Mouse (Mus musculus): ENCODE results near the gene Amn.

Gene Amn

GRCm38 (mm10) chr12:111267673-111268325 lies 3.1 kb upstream of the Amn start:
- in situ Hi-C loops (cut with MboI, MseI): no loop called here

GRCm38 (mm10) chr12:111271406-111271805 lies 511 bp downstream of the Amn start:
- in situ Hi-C loops (cut with MboI, MseI): no loop called here

GRCm38 (mm10) chr12:111271966-111272365 lies 1.1 kb downstream of the Amn start:
- in situ Hi-C loops (cut with MboI, MseI): no loop called here

GRCm38 (mm10) chr12:111272420-111272819 lies 1.5 kb downstream of the Amn start:
- in situ Hi-C loops (cut with MboI, MseI): no loop called here

GRCm38 (mm10) chr12:111274006-111274405 lies 3.1 kb downstream of the Amn start:
- in situ Hi-C loops (cut with MboI, MseI): no loop called here

- in situ Hi-C loops (cut with MboI, MseI): no loop called here
Observed at GRCm38 (mm10) chr12:111274447-111275149, 3.7 kb downstream of the Amn start.

GRCm38 (mm10) chr12:111275150-111275841 lies 4.4 kb downstream of the Amn start:
- in situ Hi-C loops (cut with MboI, MseI): no loop called here

GRCm38 (mm10) chr12:111276371-111276770 lies 5.5 kb downstream of the Amn start:
- in situ Hi-C loops (cut with MboI, MseI): no loop called here

GRCm38 (mm10) chr12:111283573-111283972 lies 12.7 kb downstream of the Amn start:
- in situ Hi-C loops (cut with MboI, MseI): no loop called here

- in situ Hi-C loops (cut with MboI, MseI): no loop called here
Observed at GRCm38 (mm10) chr12:111284532-111284931, 13.6 kb downstream of the Amn start.

GRCm38 (mm10) chr12:111293025-111293424 lies 22.1 kb downstream of the Amn start:
- in situ Hi-C loops (cut with MboI, MseI): no loop called here

- in situ Hi-C loops (cut with MboI, MseI): no loop called here
Observed at GRCm38 (mm10) chr12:111301322-111302017, 30.6 kb downstream of the Amn start.

- in situ Hi-C loops (cut with MboI, MseI): no loop called here
Observed at GRCm38 (mm10) chr12:111302018-111302345, 31.1 kb downstream of the Amn start.

GRCm38 (mm10) chr12:111303702-111304337 lies 32.9 kb downstream of the Amn start:
- in situ Hi-C loops (cut with MboI, MseI): no loop called here

- in situ Hi-C loops (cut with MboI, MseI): no loop called here
Observed at GRCm38 (mm10) chr12:111306821-111307220, 35.9 kb downstream of the Amn start.

GRCm38 (mm10) chr12:111309256-111309655 lies 38.4 kb downstream of the Amn start:
- in situ Hi-C loops (cut with MboI, MseI): no loop called here

- in situ Hi-C loops (cut with MboI, MseI): no loop called here
Observed at GRCm38 (mm10) chr12:111309931-111310330, 39.0 kb downstream of the Amn start.

GRCm38 (mm10) chr12:111311775-111312174 lies 40.9 kb downstream of the Amn start:
- in situ Hi-C loops (cut with MboI, MseI): no loop called here

GRCm38 (mm10) chr12:111314273-111314672 lies 43.4 kb downstream of the Amn start:
- in situ Hi-C loops (cut with MboI, MseI): no loop called here

GRCm38 (mm10) chr12:111317694-111318093 lies 46.8 kb downstream of the Amn start:
- in situ Hi-C loops (cut with MboI, MseI): no loop called here

GRCm38 (mm10) chr12:111320549-111320948 lies 49.7 kb downstream of the Amn start:
- in situ Hi-C loops (cut with MboI, MseI): loop anchor here in 1 of 2 experiments (5.0 kb wide), 1 partner anchor 88 kb away; no protein-coding TSS in a partner anchor
